Mouse (Mus musculus) heart, postnatal 14 days (tissue): ENCODE measurements around the gene Chsy1. TPM values are rescaled to one million over a fixed set of nuclear protein-coding genes. Genes with fewer than 3 reads are reported as not detected.
"Not testable (repeated sequence)": the region's sequence is repeated elsewhere in the genome, so short reads cannot be mapped to it uniquely, and the experiment has no call there.

Experiments
- DNase-seq, 2 experiments: peaks; one replicate each; pipeline ENCODE4 v3.0.0; 2021 to 2022
- intact Hi-C: fragments of 180-260 bp; cut with DNase I; formaldehyde crosslinking; loops from one replicate; pipeline ENCODE4 v1.15.1; 2025
- total RNA-seq, 2 experiments: library from RNA; stranded (reverse); gene quantifications; 2 replicates each; pipeline ENCODE4 v1.2.3; 2021

Chsy1 gene
- total RNA-seq, 2 experiments from 2014 or later: 20.2 to 21.5 TPM

GRCm38 (mm10) chr7:66168877-66169276, 59.6 kb downstream of the Chsy1 start:
- intact Hi-C loops: no loop called here

GRCm38 (mm10) chr7:66169476-66169875, 60.2 kb downstream of the Chsy1 start:
- intact Hi-C loops: no loop called here
- DNase-seq: no peak

More at GRCm38 (mm10) chr7:66168877-66169276, 59.6 kb downstream of the Chsy1 start:
- DNase-seq: no peak

GRCm38 (mm10) chr7:66170802-66171505, 61.6 kb downstream of the Chsy1 start:
- intact Hi-C loops: no loop called here
- no peak for DNase-seq

- intact Hi-C loops: no loop called here
- no peak for DNase-seq
Observed at GRCm38 (mm10) chr7:66175738-66176137, 66.4 kb downstream of the Chsy1 start.

GRCm38 (mm10) chr7:66176256-66176655, 66.9 kb downstream of the Chsy1 start:
- intact Hi-C loops: no loop called here
- DNase-seq: no peak

- DNase-seq: no peak
- intact Hi-C loops: no loop called here
Observed at GRCm38 (mm10) chr7:66176929-66177328, 67.6 kb downstream of the Chsy1 start.

GRCm38 (mm10) chr7:66178101-66178500, 68.8 kb downstream of the Chsy1 start:
- intact Hi-C loops: no loop called here
- DNase-seq: no peak

- intact Hi-C loops: no loop called here
- peak; percentile 28 to 55 for DNase-seq
Observed at GRCm38 (mm10) chr7:66179120-66179581, 69.8 kb downstream of the Chsy1 start.

GRCm38 (mm10) chr7:66179711-66180110, 70.4 kb downstream of the Chsy1 start:
- intact Hi-C loops: loop anchor here (5.0 kb wide), 1 partner anchor 67 kb away; no protein-coding TSS in a partner anchor
- DNase-seq: no peak

GRCm38 (mm10) chr7:66180260-66180659, 70.9 kb downstream of the Chsy1 start:
- DNase-seq: no peak
- intact Hi-C loops: loop anchor here (5.0 kb wide), 1 partner anchor 68 kb away; no protein-coding TSS in a partner anchor

GRCm38 (mm10) chr7:66180711-66181365, 71.5 kb downstream of the Chsy1 start:
- intact Hi-C loops: loop anchor here (5.0 kb wide), 1 partner anchor 69 kb away; no protein-coding TSS in a partner anchor

GRCm38 (mm10) chr7:66182075-66182715, 72.9 kb downstream of the Chsy1 start:
- no peak for DNase-seq
- intact Hi-C loops: loop anchor here (5.0 kb wide), 1 partner anchor 70 kb away; no protein-coding TSS in a partner anchor

More at GRCm38 (mm10) chr7:66180711-66181365, 71.5 kb downstream of the Chsy1 start:
- no peak for DNase-seq

GRCm38 (mm10) chr7:66183404-66183803, 74.1 kb downstream of the Chsy1 start:
- intact Hi-C loops: loop anchor here (5.0 kb wide), 1 partner anchor 71 kb away; no protein-coding TSS in a partner anchor
- no peak for DNase-seq

- intact Hi-C loops: loop anchor here (5.0 kb wide), 1 partner anchor 72 kb away; no protein-coding TSS in a partner anchor
Observed at GRCm38 (mm10) chr7:66184026-66184425, 74.7 kb downstream of the Chsy1 start.

GRCm38 (mm10) chr7:66185370-66185769, 76.1 kb downstream of the Chsy1 start:
- intact Hi-C loops: no loop called here
- DNase-seq: no peak

More at GRCm38 (mm10) chr7:66184026-66184425, 74.7 kb downstream of the Chsy1 start:
- DNase-seq: no peak

GRCm38 (mm10) chr7:66187581-66188231, 78.4 kb downstream of the Chsy1 start:
- no peak for DNase-seq
- intact Hi-C loops: no loop called here

GRCm38 (mm10) chr7:66190385-66190784, 81.1 kb downstream of the Chsy1 start:
- intact Hi-C loops, DNase-seq: not testable (repeated sequence)

- no peak for DNase-seq
- intact Hi-C loops: no loop called here
Observed at GRCm38 (mm10) chr7:66194511-66194910, 85.2 kb downstream of the Chsy1 start.

- intact Hi-C loops: loop anchor here (5.0 kb wide), 2 partner anchors 39 to 89 kb away; partner anchors contain the start of gene Chsy1
- no peak for DNase-seq
Observed at GRCm38 (mm10) chr7:66195881-66196280, 86.6 kb downstream of the Chsy1 start.
